33 mouse cellular contexts compared by ENCODE assay signal in genomic region chr5:127189021-127189420, GRCm38 (mm10). TPM values are rescaled to one million over a fixed set of nuclear protein-coding genes. Genes with fewer than 3 reads are reported as not detected.
DNase-seq lines count a peak whose midpoint lies in the region; ATAC-seq and TF ChIP-seq lines count a peak whose summit lies in the region.
"Had no signal": no experiment of that assay in that cellular context is flagged by ENCODE, and none has a peak within 500 bp of the region (broad histone marks: within the 10 kb centered on the region; RNA-seq: fewer than 3 reads in every experiment).

No protein-coding gene starts in this region.

- no peak overlapping the region for H3K9ac ChIP-seq in hindbrain, postnatal 0 days (replicated peaks; ENCODE audit: low read length)
- no peak overlapping the region for H3K9ac ChIP-seq in hindbrain, embryonic 11.5 days (ENCODE audit: low read depth, low read length)
- H3K9ac ChIP-seq in liver, postnatal 0 days (replicated peaks) = no peak overlapping the region
- no peak overlapping the region for H3K9ac ChIP-seq in liver, embryonic 12.5 days
- no peak overlapping the region for H3K9ac ChIP-seq in MEL (ENCODE audit: control insufficient read depth, low read depth, low read length, poor library complexity, severe bottlenecking)
- no peak overlapping the region for H3K9ac ChIP-seq in forebrain, embryonic 12.5 days
- H3K9ac ChIP-seq: embryonic facial prominence, embryonic 15.5 days; heart, embryonic 15.5 days; hindbrain, embryonic 14.5 days; limb, embryonic 12.5 days; neural tube, embryonic 13.5 days had no signal

- no peak for ATAC-seq in hindbrain, postnatal 0 days
- ATAC-seq in hindbrain, embryonic 11.5 days (ENCODE audit: low FRiP score) = no peak
- ATAC-seq in liver, postnatal 0 days = no peak
- ATAC-seq in liver, embryonic 12.5 days = no peak
- ATAC-seq in forebrain, embryonic 12.5 days (ENCODE audit: low FRiP score) = no peak
- ATAC-seq: activated CD4-positive, CD25-positive, alpha-beta regulatory T cell, adult 4 months; forebrain, embryonic 14.5 days; inflammation-experienced regulatory T-cells, adult 6 months had no signal

- no peak for DNase-seq in hindbrain, postnatal 0 days (ENCODE audit: low spot score)
- no peak for DNase-seq in hindbrain, embryonic 11.5 days (ENCODE audit: low spot score)
- DNase-seq in liver, postnatal 0 days = no peak
- DNase-seq in MEL (ENCODE audit: low read depth, low spot score) = peak; percentile 4
- peak; percentile 48 for DNase-seq in ZHBTc4 (ENCODE audit: low read depth, low spot score)
- no peak for DNase-seq in cerebellum, adult 18-20 months
- DNase-seq: adrenal gland, adult 2 months; adrenal gland, postnatal 36 days; B cell, adult 2 months; cerebellum, adult 8-10 months; cerebellum, postnatal 25 days; heart, postnatal 4 days; kidney, adult 11 months; kidney, postnatal 36 days; lung, adult 2 months; retina, postnatal 1 day; right cerebral cortex, postnatal 14 days had no signal

- H3K27ac ChIP-seq in hindbrain, postnatal 0 days = no peak overlapping the region
- H3K27ac ChIP-seq in hindbrain, embryonic 11.5 days (ENCODE audit: low read depth, low read length) = no peak overlapping the region
- no peak overlapping the region for H3K27ac ChIP-seq in liver, postnatal 0 days (ENCODE audit: low read depth)
- no peak overlapping the region for H3K27ac ChIP-seq in liver, embryonic 12.5 days
- no peak overlapping the region for H3K27ac ChIP-seq in MEL (ENCODE audit: control insufficient read depth, low read depth, low read length)
- no peak overlapping the region for H3K27ac ChIP-seq in forebrain, embryonic 12.5 days
- H3K27ac ChIP-seq: embryonic facial prominence, embryonic 10.5 days; embryonic facial prominence, embryonic 15.5 days; heart, embryonic 10.5 days; heart, embryonic 15.5 days; hindbrain, embryonic 14.5 days; limb, embryonic 12.5 days; neural tube, embryonic 13.5 days had no signal

- no peak overlapping the region for H3K4me2 ChIP-seq in hindbrain, postnatal 0 days (ENCODE audit: low read depth, low read length)
- no peak overlapping the region for H3K4me2 ChIP-seq in hindbrain, embryonic 11.5 days (replicated peaks; ENCODE audit: low read depth, low read length)
- no peak overlapping the region for H3K4me2 ChIP-seq in liver, postnatal 0 days (ENCODE audit: low read depth, low read length)
- H3K4me2 ChIP-seq in liver, embryonic 12.5 days = no peak overlapping the region
- no peak overlapping the region for H3K4me2 ChIP-seq in forebrain, embryonic 12.5 days
- H3K4me2 ChIP-seq: embryonic facial prominence, embryonic 15.5 days; heart, embryonic 15.5 days; hindbrain, embryonic 14.5 days; limb, embryonic 12.5 days; liver, embryonic 11.5 days; midbrain, embryonic 11.5 days; neural tube, embryonic 13.5 days had no signal

- TF ChIP-seq EP300 in liver, postnatal 0 days (IDR thresholded peaks at IDR 0.05; ENCODE audit: low read depth) = no peak
- no peak for TF ChIP-seq EP300 in MEL (IDR thresholded peaks at IDR 0.05; ENCODE audit: low read depth in 1 of 2, low read length in 2 of 2)

- WGBS in hindbrain, postnatal 0 days = 94% methylated on average over 4 of the region's 4 CpGs
- WGBS in hindbrain, embryonic 11.5 days = 94% methylated on average over 4 of the region's 4 CpGs
- 87% methylated on average over 4 of the region's 4 CpGs for WGBS in liver, postnatal 0 days (ENCODE audit: insufficient replicate concordance)
- 79% methylated on average over 4 of the region's 4 CpGs for WGBS in liver, embryonic 12.5 days (ENCODE audit: insufficient replicate concordance)
- 94% methylated on average over 4 of the region's 4 CpGs for WGBS in forebrain, embryonic 12.5 days

- H3K27me3 ChIP-seq in hindbrain, postnatal 0 days (ENCODE audit: insufficient read depth, low read length) = no peaks in the 10 kb centered on the region
- H3K27me3 ChIP-seq in hindbrain, embryonic 11.5 days (ENCODE audit: control insufficient read depth, insufficient read depth, low read length) = no peaks in the 10 kb centered on the region
- no peaks in the 10 kb centered on the region for H3K27me3 ChIP-seq in liver, postnatal 0 days (ENCODE audit: insufficient read depth, low read length)
- H3K27me3 ChIP-seq in liver, embryonic 12.5 days (replicated peaks) = no peaks in the 10 kb centered on the region
- H3K27me3 ChIP-seq in MEL (ENCODE audit: control insufficient read depth in 1 of 2, insufficient read depth in 2 of 2, low read length in 2 of 2) = no peaks in the 10 kb centered on the region
- H3K27me3 ChIP-seq in forebrain, embryonic 12.5 days = no peaks in the 10 kb centered on the region
- H3K27me3 ChIP-seq: embryonic facial prominence, embryonic 15.5 days; heart, embryonic 15.5 days; neural tube, embryonic 13.5 days had no signal

- TF ChIP-seq RAD21 in MEL (IDR thresholded peaks at IDR 0.05; ENCODE audit: low read depth, low read length) = no peak

- no peak overlapping the region for H3K4me3 ChIP-seq in hindbrain, postnatal 0 days (ENCODE audit: low read length)
- H3K4me3 ChIP-seq in hindbrain, embryonic 11.5 days (ENCODE audit: low read depth, low read length) = no peak overlapping the region
- H3K4me3 ChIP-seq in liver, postnatal 0 days (ENCODE audit: low read depth, low read length) = no peak overlapping the region
- no peak overlapping the region for H3K4me3 ChIP-seq in liver, embryonic 12.5 days
- H3K4me3 ChIP-seq in MEL (ENCODE audit: control insufficient read depth in 1 of 2, insufficient read depth in 1 of 2, low read depth in 2 of 2, low read length in 2 of 2) = no peak overlapping the region
- no peak overlapping the region for H3K4me3 ChIP-seq in forebrain, embryonic 12.5 days (replicated peaks)
- H3K4me3 ChIP-seq: embryonic facial prominence, embryonic 10.5 days; embryonic facial prominence, embryonic 15.5 days; heart, embryonic 10.5 days; heart, embryonic 15.5 days; limb, embryonic 12.5 days; neural tube, embryonic 13.5 days had no signal

- H3K4me1 ChIP-seq in hindbrain, postnatal 0 days (ENCODE audit: insufficient read depth, low read length) = no peaks in the 10 kb centered on the region
- H3K4me1 ChIP-seq in hindbrain, embryonic 11.5 days (replicated peaks; ENCODE audit: control insufficient read depth, insufficient read depth, low read length) = no peaks in the 10 kb centered on the region
- no peaks in the 10 kb centered on the region for H3K4me1 ChIP-seq in liver, postnatal 0 days (ENCODE audit: insufficient read depth)
- H3K4me1 ChIP-seq in liver, embryonic 12.5 days = no peaks in the 10 kb centered on the region
- H3K4me1 ChIP-seq in MEL (ENCODE audit: control insufficient read depth in 1 of 2, insufficient read depth in 2 of 2, low read length in 2 of 2) = no peaks in the 10 kb centered on the region
- no peaks in the 10 kb centered on the region for H3K4me1 ChIP-seq in forebrain, embryonic 12.5 days
- H3K4me1 ChIP-seq: embryonic facial prominence, embryonic 10.5 days; embryonic facial prominence, embryonic 15.5 days; heart, embryonic 10.5 days; heart, embryonic 15.5 days; limb, embryonic 12.5 days; neural tube, embryonic 13.5 days had no signal

- no peaks in the 10 kb centered on the region for H3K36me3 ChIP-seq in hindbrain, postnatal 0 days (ENCODE audit: insufficient read depth, low read length)
- H3K36me3 ChIP-seq in hindbrain, embryonic 11.5 days (ENCODE audit: control insufficient read depth, insufficient read depth, low read length) = no peaks in the 10 kb centered on the region
- H3K36me3 ChIP-seq in liver, postnatal 0 days (replicated peaks; ENCODE audit: insufficient read depth, low read length) = no peaks in the 10 kb centered on the region
- H3K36me3 ChIP-seq in liver, embryonic 12.5 days = no peaks in the 10 kb centered on the region
- H3K36me3 ChIP-seq in MEL (ENCODE audit: control insufficient read depth in 1 of 2, insufficient read depth in 2 of 2, low read length in 2 of 2) = no peaks in the 10 kb centered on the region
- no peaks in the 10 kb centered on the region for H3K36me3 ChIP-seq in forebrain, embryonic 12.5 days (replicated peaks)
- H3K36me3 ChIP-seq: embryonic facial prominence, embryonic 10.5 days; embryonic facial prominence, embryonic 15.5 days; G1E; heart, embryonic 10.5 days; heart, embryonic 15.5 days; limb, embryonic 12.5 days; neural tube, embryonic 13.5 days had no signal

- no peaks in the 10 kb centered on the region for H3K79me2 ChIP-seq in MEL (ENCODE audit: control insufficient read depth, insufficient read depth, low read length, poor library complexity)

- peak; percentile 49 for TF ChIP-seq CTCF in hindbrain, postnatal 0 days (IDR thresholded peaks at IDR 0.05; ENCODE audit: low read depth)
- TF ChIP-seq CTCF in liver, postnatal 0 days (IDR thresholded peaks at IDR 0.05; ENCODE audit: low read depth) = peak; percentile 31
- peak in 1 of 3 experiments; percentile 27; a peak in 2 of 6 replicates for TF ChIP-seq CTCF in MEL (IDR thresholded peaks at IDR 0.05 in 2 of 3, conservative IDR thresholded peaks at IDR 0.05 in 1 of 3; ENCODE audit: control insufficient read depth in 1 of 3, insufficient read depth in 1 of 3, low read depth in 2 of 3, low read length in 3 of 3, poor library complexity in 1 of 3, severe bottlenecking in 1 of 3)

- TF ChIP-seq POLR2A in MEL (IDR thresholded peaks at IDR 0.05; ENCODE audit: control insufficient read depth in 1 of 2, insufficient read depth in 1 of 2, low read depth in 1 of 2, low read length in 2 of 2, poor library complexity in 1 of 2) = no peak

- no peaks in the 10 kb centered on the region; the same call in 1 of the 2 replicates for H3K9me3 ChIP-seq in hindbrain, postnatal 0 days (ENCODE audit: low read length)
- no peaks in the 10 kb centered on the region for H3K9me3 ChIP-seq in hindbrain, embryonic 11.5 days (ENCODE audit: control insufficient read depth, low read length)
- H3K9me3 ChIP-seq in liver, postnatal 0 days (ENCODE audit: low read length) = no peaks in the 10 kb centered on the region
- peaks cover 56% of the 10 kb centered on the region for H3K9me3 ChIP-seq in liver, embryonic 12.5 days (replicated peaks)
- H3K9me3 ChIP-seq in MEL (replicated peaks; ENCODE audit: insufficient read depth, low read length) = no peaks in the 10 kb centered on the region
- H3K9me3 ChIP-seq in forebrain, embryonic 12.5 days = 0 out of 2 replicates have a peak, but pooled peaks cover 4% of the 10 kb centered on the region
- H3K9me3 ChIP-seq: embryonic facial prominence, embryonic 15.5 days; heart, embryonic 10.5 days; heart, embryonic 15.5 days had no signal

TF ChIP-seq in MEL, 35 proteins besides CTCF, POLR2A, EP300 and RAD21 (continues in another document):
- TF ChIP-seq ZMIZ1 (IDR thresholded peaks at IDR 0.05; ENCODE audit: low read depth, low read length) = no peak

RNA-seq across cellular contexts. Expression of gene Tmem132c, which starts 52.6 kb away (rescaled TPM):
- total RNA-seq in hindbrain, postnatal 0 days (2014; rRNA removed) = 46.0 and 52.7 TPM in 2 replicates
- polyA plus RNA-seq in hindbrain, postnatal 0 days (2015; fragmentation: Nextera tagmentation; extraction: Ambion mirVana) = 12.9 and 13.5 TPM in 2 replicates
- 18.6 and 21.1 TPM in 2 replicates for polyA plus RNA-seq in hindbrain, embryonic 11.5 days (2014; fragmentation: Nextera tagmentation; extraction: Ambion mirVana)
- polyA plus RNA-seq in liver, postnatal 0 days (2015; fragmentation: Nextera tagmentation; extraction: Ambion mirVana) = 0.02 and 0.04 TPM in 2 replicates
- 0.27 and 0.57 TPM in 2 replicates for polyA plus RNA-seq in liver, embryonic 12.5 days (2016; fragmentation: Nextera tagmentation; extraction: Ambion mirVana)
- total RNA-seq in MEL (2012; rRNA removed) = not detected in 2 replicates
- not detected for polyA plus RNA-seq in MEL (2012; ENCODE audit: insufficient read depth in 1 of 2, insufficient read length in 2 of 2, low read depth in 1 of 2, low replicate concordance in 2 of 2, missing spikeins in 1 of 2)
- 15.5 and 20.9 TPM in 2 replicates for polyA plus RNA-seq in forebrain, embryonic 12.5 days (2016; fragmentation: Nextera tagmentation; extraction: Ambion mirVana)
- total RNA-seq: G1E; megakaryocyte, adult 5-6 weeks had no signal
- polyA plus RNA-seq: activated CD4-positive, CD25-positive, alpha-beta regulatory T cell, adult 4 months; G1E had no signal

Comparison
In these comparisons a context has a peak if more than half of its experiments do, and no peak if none do; other contexts are left out.
1. DNase-seq: peak in MEL (single experiment) and ZHBTc4 (single experiment); none in hindbrain, postnatal 0 days (single experiment), hindbrain, embryonic 11.5 days (single experiment), liver, postnatal 0 days (single experiment) and cerebellum, adult 18-20 months (0 of 2).